ENCODE assay signal across 24 mouse cellular contexts in the genomic region with DNA sequence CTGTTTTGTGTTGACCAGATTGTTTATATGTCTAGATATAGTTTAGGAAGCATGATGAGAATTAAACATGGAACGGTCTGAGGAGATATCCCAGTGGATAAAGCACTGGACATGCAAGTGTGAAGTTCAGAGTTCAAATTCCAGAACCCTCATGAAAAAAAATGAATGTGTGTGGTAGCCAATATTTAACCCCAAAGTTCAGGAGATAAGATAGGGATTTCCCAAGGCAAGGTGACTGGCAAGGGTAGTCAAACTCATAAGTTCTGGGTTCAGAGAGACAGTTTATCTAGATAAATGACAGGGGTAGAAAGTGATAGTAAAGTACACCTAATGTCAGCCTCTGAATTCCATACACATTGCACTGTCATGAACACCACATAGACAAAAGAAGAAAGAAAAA.
DNase-seq lines count a peak whose midpoint lies in the region; ATAC-seq and TF ChIP-seq lines count a peak whose summit lies in the region.
"Had no signal": no experiment of that assay in that cellular context is flagged by ENCODE, and none has a peak within 500 bp of the region (broad histone marks: within the 10 kb centered on the region; RNA-seq: fewer than 3 reads in every experiment).

No protein-coding gene starts in this region.

- H3K4me3 ChIP-seq in intestine, embryonic 16.5 days (ENCODE audit: low read length): no peak overlapping the region
- H3K4me3 ChIP-seq in intestine, postnatal 0 days (ENCODE audit: low read depth, low read length): no peak overlapping the region
- no peak overlapping the region for H3K4me3 ChIP-seq in liver, embryonic 16.5 days (ENCODE audit: low read depth, low read length)
- no peak overlapping the region for H3K4me3 ChIP-seq in liver, postnatal 0 days (ENCODE audit: low read depth, low read length)
- H3K4me3 ChIP-seq: embryonic facial prominence, embryonic 10.5 days; embryonic facial prominence, embryonic 12.5 days; forebrain, embryonic 13.5 days; forebrain, embryonic 15.5 days had no signal

- H3K27ac ChIP-seq in intestine, embryonic 16.5 days (ENCODE audit: low read length): no peak overlapping the region
- no peak overlapping the region for H3K27ac ChIP-seq in intestine, postnatal 0 days (ENCODE audit: low read depth, low read length)
- no peak overlapping the region for H3K27ac ChIP-seq in liver, embryonic 16.5 days (ENCODE audit: low read length)
- no peak overlapping the region for H3K27ac ChIP-seq in liver, postnatal 0 days (ENCODE audit: low read depth)
- H3K27ac ChIP-seq: embryonic facial prominence, embryonic 10.5 days; embryonic facial prominence, embryonic 12.5 days; forebrain, embryonic 13.5 days; forebrain, embryonic 15.5 days had no signal

- ATAC-seq in intestine, embryonic 16.5 days: peak; percentile 66
- no peak for ATAC-seq in intestine, postnatal 0 days
- peak; percentile 48 for ATAC-seq in liver, embryonic 16.5 days (ENCODE audit: low read depth)
- ATAC-seq in liver, postnatal 0 days: no peak
- ATAC-seq: activated CD4-positive, CD25-positive, alpha-beta regulatory T cell, adult 4 months; CD4-positive, CD25-positive, alpha-beta regulatory T cell, adult 4 months; forebrain, embryonic 13.5 days; forebrain, embryonic 15.5 days; Patski had no signal

- WGBS in intestine, embryonic 16.5 days: 54% methylated on average over 1 of the region's 1 CpGs
- WGBS in intestine, postnatal 0 days: 38% methylated on average over 1 of the region's 1 CpGs
- WGBS in liver, embryonic 16.5 days (ENCODE audit: insufficient replicate concordance): 44% methylated on average over 1 of the region's 1 CpGs
- WGBS in liver, postnatal 0 days (ENCODE audit: insufficient replicate concordance): 49% methylated on average over 1 of the region's 1 CpGs

- H3K4me2 ChIP-seq in intestine, embryonic 16.5 days (ENCODE audit: low read depth, low read length): no peak overlapping the region
- H3K4me2 ChIP-seq in intestine, postnatal 0 days (replicated peaks; ENCODE audit: low read depth): no peak overlapping the region
- H3K4me2 ChIP-seq in liver, embryonic 16.5 days (ENCODE audit: low read depth, low read length): no peak overlapping the region
- no peak overlapping the region for H3K4me2 ChIP-seq in liver, postnatal 0 days (ENCODE audit: low read depth, low read length)
- H3K4me2 ChIP-seq: embryonic facial prominence, embryonic 12.5 days; forebrain, embryonic 13.5 days; forebrain, embryonic 15.5 days had no signal

- H3K9ac ChIP-seq in intestine, embryonic 16.5 days (ENCODE audit: low read depth, low read length): no peak overlapping the region
- no peak overlapping the region for H3K9ac ChIP-seq in intestine, postnatal 0 days (ENCODE audit: low read depth, low read length)
- H3K9ac ChIP-seq in liver, embryonic 16.5 days (ENCODE audit: low read depth, low read length): no peak overlapping the region
- no peak overlapping the region for H3K9ac ChIP-seq in liver, postnatal 0 days (replicated peaks)
- H3K9ac ChIP-seq: embryonic facial prominence, embryonic 12.5 days; forebrain, embryonic 13.5 days; forebrain, embryonic 15.5 days had no signal

- no peaks in the 10 kb centered on the region for H3K4me1 ChIP-seq in intestine, embryonic 16.5 days (ENCODE audit: control insufficient read depth, insufficient read depth, low read length)
- H3K4me1 ChIP-seq in intestine, postnatal 0 days (replicated peaks; ENCODE audit: control insufficient read depth, insufficient read depth, low read length): no peaks in the 10 kb centered on the region
- no peaks in the 10 kb centered on the region for H3K4me1 ChIP-seq in liver, embryonic 16.5 days (ENCODE audit: control insufficient read depth, low read depth, low read length)
- no peaks in the 10 kb centered on the region for H3K4me1 ChIP-seq in liver, postnatal 0 days (ENCODE audit: insufficient read depth)
- H3K4me1 ChIP-seq: embryonic facial prominence, embryonic 12.5 days; forebrain, embryonic 13.5 days; forebrain, embryonic 15.5 days had no signal

- H3K36me3 ChIP-seq in intestine, embryonic 16.5 days (ENCODE audit: control insufficient read depth, insufficient read depth, low read length): no peaks in the 10 kb centered on the region
- no peaks in the 10 kb centered on the region for H3K36me3 ChIP-seq in intestine, postnatal 0 days (ENCODE audit: control insufficient read depth, insufficient read depth)
- H3K36me3 ChIP-seq in liver, embryonic 16.5 days (ENCODE audit: control insufficient read depth, insufficient read depth): no peaks in the 10 kb centered on the region
- H3K36me3 ChIP-seq in liver, postnatal 0 days (replicated peaks; ENCODE audit: insufficient read depth, low read length): no peaks in the 10 kb centered on the region
- H3K36me3 ChIP-seq: embryonic facial prominence, embryonic 10.5 days; embryonic facial prominence, embryonic 12.5 days; forebrain, embryonic 15.5 days; G1E had no signal

- TF ChIP-seq CTCF in intestine, postnatal 0 days (IDR thresholded peaks at IDR 0.05; ENCODE audit: low read depth): no peak
- TF ChIP-seq CTCF in liver, postnatal 0 days (IDR thresholded peaks at IDR 0.05; ENCODE audit: low read depth): no peak

- H3K27me3 ChIP-seq in intestine, embryonic 16.5 days (replicated peaks; ENCODE audit: control insufficient read depth, insufficient read depth, low read length): no peaks in the 10 kb centered on the region
- no peaks in the 10 kb centered on the region for H3K27me3 ChIP-seq in intestine, postnatal 0 days (replicated peaks; ENCODE audit: control insufficient read depth, insufficient read depth, low read length)
- no peaks in the 10 kb centered on the region for H3K27me3 ChIP-seq in liver, embryonic 16.5 days (ENCODE audit: control insufficient read depth, insufficient read depth, low read depth, low read length)
- no peaks in the 10 kb centered on the region for H3K27me3 ChIP-seq in liver, postnatal 0 days (ENCODE audit: insufficient read depth, low read length)
- H3K27me3 ChIP-seq: CH12.LX; embryonic facial prominence, embryonic 12.5 days; forebrain, embryonic 13.5 days; forebrain, embryonic 15.5 days; Patski had no signal

- peak; percentile 53 for DNase-seq in kidney, adult 9 months
- no peak for DNase-seq in kidney, adult 8-10 months
- DNase-seq in liver, postnatal 0 days: no peak
- DNase-seq: adrenal gland, adult 8-10 months; adrenal gland, postnatal 14 days; adrenal gland, postnatal 36 days; B cell, adult 2 months; cerebellum, adult 11-12 months; cerebellum, adult 2 months; cerebellum, adult 9-10 months; cerebellum, postnatal 10 days; cerebellum, postnatal 25 days had no signal

- TF ChIP-seq EP300 in liver, postnatal 0 days (IDR thresholded peaks at IDR 0.05; ENCODE audit: low read depth): no peak

- H3K9me3 ChIP-seq in intestine, embryonic 16.5 days (ENCODE audit: control insufficient read depth, low read length): no peaks in the 10 kb centered on the region
- no peaks in the 10 kb centered on the region for H3K9me3 ChIP-seq in intestine, postnatal 0 days (ENCODE audit: control insufficient read depth)
- H3K9me3 ChIP-seq in liver, embryonic 16.5 days (replicated peaks; ENCODE audit: control insufficient read depth, low read length): no peaks in the 10 kb centered on the region
- no peaks in the 10 kb centered on the region for H3K9me3 ChIP-seq in liver, postnatal 0 days (ENCODE audit: low read length)
- H3K9me3 ChIP-seq: embryonic facial prominence, embryonic 10.5 days; embryonic facial prominence, embryonic 12.5 days; forebrain, embryonic 13.5 days; forebrain, embryonic 15.5 days; G1E had no signal

Comparison
In these comparisons a context has a peak if more than half of its experiments do, and no peak if none do; other contexts are left out.
1. ATAC-seq: peak in intestine, embryonic 16.5 days (single experiment) and liver, embryonic 16.5 days (single experiment); none in intestine, postnatal 0 days (single experiment) and liver, postnatal 0 days (single experiment).